Mouse (Mus musculus): ENCODE measurements around the gene Mest. TPM values are rescaled to one million over a fixed set of nuclear protein-coding genes. Genes with fewer than 3 reads are reported as not detected.
A peak's percentile ranks its signal among the peaks of the same experiment; 100 is the strongest.

The Mest gene
- total RNA-seq, 2 experiments from 2014 or later: 99.8 to 118 TPM

GRCm38 (mm10) chr6:30702881-30703280, 20.5 kb upstream of the Mest start:
- intact Hi-C loops (cut with DNase I): no loop called here

GRCm38 (mm10) chr6:30703476-30703875, 19.9 kb upstream of the Mest start:
- DNase-seq (ENCODE audit: low spot score in 2 of 2): no peak
- intact Hi-C loops (cut with DNase I): no loop called here

More at GRCm38 (mm10) chr6:30702881-30703280, 20.5 kb upstream of the Mest start:
- no peak for DNase-seq (ENCODE audit: low spot score in 2 of 2)

- intact Hi-C loops (cut with DNase I): no loop called here
- no peak for DNase-seq (ENCODE audit: low spot score in 2 of 2)
These were observed 19.3 kb upstream of the Mest start for GRCm38 (mm10) chr6:30703977-30704602.

- DNase-seq (ENCODE audit: low spot score in 2 of 2): no peak
- intact Hi-C loops (cut with DNase I): no loop called here
These were observed 14.2 kb upstream of the Mest start for GRCm38 (mm10) chr6:30709115-30709514.

GRCm38 (mm10) chr6:30710371-30711364, 12.7 kb upstream of the Mest start:
- DNase-seq (ENCODE audit: low spot score in 2 of 2): no peak
- intact Hi-C loops (cut with DNase I): no loop called here

- intact Hi-C loops (cut with DNase I): no loop called here
These were observed 12.0 kb upstream of the Mest start for GRCm38 (mm10) chr6:30711365-30711763.

GRCm38 (mm10) chr6:30712484-30712883, 10.9 kb upstream of the Mest start:
- DNase-seq (ENCODE audit: low spot score in 2 of 2): no peak
- intact Hi-C loops (cut with DNase I): no loop called here

More at GRCm38 (mm10) chr6:30711365-30711763, 12.0 kb upstream of the Mest start:
- no peak for DNase-seq (ENCODE audit: low spot score in 2 of 2)

GRCm38 (mm10) chr6:30713455-30713854, 9.9 kb upstream of the Mest start:
- intact Hi-C loops (cut with DNase I): no loop called here

GRCm38 (mm10) chr6:30713896-30714295, 9.5 kb upstream of the Mest start:
- no peak for DNase-seq (ENCODE audit: low spot score in 2 of 2)
- intact Hi-C loops (cut with DNase I): no loop called here

More at GRCm38 (mm10) chr6:30713455-30713854, 9.9 kb upstream of the Mest start:
- no peak for DNase-seq (ENCODE audit: low spot score in 2 of 2)

GRCm38 (mm10) chr6:30714891-30715471, 8.4 kb upstream of the Mest start:
- intact Hi-C loops (cut with DNase I): no loop called here
- DNase-seq (ENCODE audit: low spot score in 2 of 2): no peak

GRCm38 (mm10) chr6:30716796-30717195, 6.6 kb upstream of the Mest start:
- intact Hi-C loops (cut with DNase I): no loop called here
- DNase-seq (ENCODE audit: low spot score in 2 of 2): peak in 1 of 2 experiments; percentile 22

- DNase-seq (ENCODE audit: low spot score in 2 of 2): no peak
- intact Hi-C loops (cut with DNase I): loop anchor here (5.0 kb wide), 1 partner anchor 170 kb away; no protein-coding TSS in a partner anchor
These were observed 772 bp upstream of the Mest start for GRCm38 (mm10) chr6:30722385-30723164.

- no peak for DNase-seq (ENCODE audit: low spot score in 2 of 2)
- intact Hi-C loops (cut with DNase I): no loop called here
These were observed 7.1 kb downstream of the Mest start for GRCm38 (mm10) chr6:30730301-30730971.

- intact Hi-C loops (cut with DNase I): no loop called here
- DNase-seq (ENCODE audit: low spot score in 2 of 2): no peak
These were observed 9.3 kb downstream of the Mest start for GRCm38 (mm10) chr6:30732571-30733130.

- intact Hi-C loops (cut with DNase I): no loop called here
- no peak for DNase-seq (ENCODE audit: low spot score in 2 of 2)
These were observed 11.1 kb downstream of the Mest start for GRCm38 (mm10) chr6:30734465-30734864.

GRCm38 (mm10) chr6:30734988-30735727, 11.8 kb downstream of the Mest start:
- no peak for DNase-seq (ENCODE audit: low spot score in 2 of 2)

GRCm38 (mm10) chr6:30735728-30736371, 12.5 kb downstream of the Mest start:
- intact Hi-C loops (cut with DNase I): no loop called here
- DNase-seq (ENCODE audit: low spot score in 2 of 2): no peak

More at GRCm38 (mm10) chr6:30734988-30735727, 11.8 kb downstream of the Mest start:
- intact Hi-C loops (cut with DNase I): no loop called here

All from left cerebral cortex, postnatal 36 days (tissue).